20 mouse cellular contexts compared by ENCODE assay signal in genomic region chr7:82860626-82861025, GRCm38 (mm10). TPM values are rescaled to one million over a fixed set of nuclear protein-coding genes. Genes with fewer than 3 reads are reported as not detected.
DNase-seq lines count a peak whose midpoint lies in the region; ATAC-seq and TF ChIP-seq lines count a peak whose summit lies in the region.
"Had no signal": no experiment of that assay in that cellular context is flagged by ENCODE, and none has a peak within 500 bp of the region (broad histone marks: within the 10 kb centered on the region; RNA-seq: fewer than 3 reads in every experiment).

No protein-coding gene starts in this region.

- ATAC-seq in kidney, embryonic 15.5 days (replicated peaks; ENCODE audit: low FRiP score) = no peak
- 0 out of 2 replicates have a peak, but pooled peaks have one; percentile 17 for ATAC-seq in liver, postnatal 0 days
- no peak for ATAC-seq in liver, embryonic 12.5 days
- ATAC-seq: forebrain, embryonic 16.5 days had no signal

- H3K27ac ChIP-seq in heart, adult 2 months = no peak overlapping the region
- peak overlapping the region; percentile 45; the same call in 1 of the 2 replicates for H3K27ac ChIP-seq in kidney, adult 2 months (ENCODE audit: insufficient read depth, low read depth, low read length)
- no peak overlapping the region for H3K27ac ChIP-seq in kidney, embryonic 15.5 days
- no peak overlapping the region for H3K27ac ChIP-seq in liver, postnatal 0 days (ENCODE audit: low read depth)
- H3K27ac ChIP-seq in liver, embryonic 12.5 days = no peak overlapping the region
- H3K27ac ChIP-seq: embryonic facial prominence, embryonic 15.5 days; forebrain, embryonic 10.5 days; hindbrain, embryonic 12.5 days had no signal

- H3K4me1 ChIP-seq in heart, adult 2 months (ENCODE audit: control insufficient read depth, insufficient read depth, low read length) = no peaks in the 10 kb centered on the region; the same call in 1 of the 2 replicates
- peaks cover 6% of the 10 kb centered on the region; the same call in 1 of the 2 replicates for H3K4me1 ChIP-seq in kidney, adult 2 months (ENCODE audit: control insufficient read depth, insufficient read depth, low read length)
- peaks cover 19% of the 10 kb centered on the region for H3K4me1 ChIP-seq in kidney, embryonic 15.5 days
- H3K4me1 ChIP-seq in liver, postnatal 0 days (ENCODE audit: insufficient read depth) = peaks cover 3% of the 10 kb centered on the region
- peaks cover 7% of the 10 kb centered on the region for H3K4me1 ChIP-seq in liver, embryonic 12.5 days

- H3K27me3 ChIP-seq in heart, adult 2 months (ENCODE audit: control insufficient read depth, insufficient read depth, low read length) = no peaks in the 10 kb centered on the region
- no peaks in the 10 kb centered on the region for H3K27me3 ChIP-seq in kidney, adult 2 months (replicated peaks; ENCODE audit: control insufficient read depth, insufficient read depth, low read length)
- H3K27me3 ChIP-seq in kidney, embryonic 15.5 days = no peaks in the 10 kb centered on the region
- H3K27me3 ChIP-seq in liver, postnatal 0 days (ENCODE audit: insufficient read depth, low read length) = peaks cover 14% of the 10 kb centered on the region
- H3K27me3 ChIP-seq in liver, embryonic 12.5 days (replicated peaks) = peaks cover 22% of the 10 kb centered on the region
- H3K27me3 ChIP-seq: embryonic facial prominence, embryonic 15.5 days; hindbrain, embryonic 12.5 days had no signal

- no peak for TF ChIP-seq EP300 in heart, adult 2 months (IDR thresholded peaks at IDR 0.05; ENCODE audit: insufficient read depth, low read depth, low read length)
- no peak for TF ChIP-seq EP300 in liver, postnatal 0 days (IDR thresholded peaks at IDR 0.05; ENCODE audit: low read depth)

- TF ChIP-seq POLR2A in heart, adult 2 months (IDR thresholded peaks at IDR 0.05; ENCODE audit: insufficient read depth, low read depth, low read length) = no peak
- TF ChIP-seq POLR2A in kidney, adult 2 months (IDR thresholded peaks at IDR 0.05; ENCODE audit: low read depth, low read length) = no peak

- no peak overlapping the region for H3K4me2 ChIP-seq in kidney, embryonic 15.5 days
- H3K4me2 ChIP-seq in liver, postnatal 0 days (ENCODE audit: low read depth, low read length) = no peak overlapping the region
- H3K4me2 ChIP-seq in liver, embryonic 12.5 days = no peak overlapping the region
- H3K4me2 ChIP-seq: embryonic facial prominence, embryonic 15.5 days; hindbrain, embryonic 12.5 days had no signal

- H3K36me3 ChIP-seq in heart, adult 2 months (ENCODE audit: control insufficient read depth, insufficient read depth, low read length) = no peaks in the 10 kb centered on the region
- H3K36me3 ChIP-seq in kidney, adult 2 months (ENCODE audit: control insufficient read depth, insufficient read depth, low read length) = no peaks in the 10 kb centered on the region
- no peaks in the 10 kb centered on the region for H3K36me3 ChIP-seq in kidney, embryonic 15.5 days
- H3K36me3 ChIP-seq in liver, postnatal 0 days (replicated peaks; ENCODE audit: insufficient read depth, low read length) = no peaks in the 10 kb centered on the region
- H3K36me3 ChIP-seq in liver, embryonic 12.5 days = no peaks in the 10 kb centered on the region
- H3K36me3 ChIP-seq: embryonic facial prominence, embryonic 15.5 days; forebrain, embryonic 10.5 days; hindbrain, embryonic 12.5 days had no signal

- no peaks in the 10 kb centered on the region for H3K9me3 ChIP-seq in kidney, embryonic 15.5 days (replicated peaks)
- no peaks in the 10 kb centered on the region for H3K9me3 ChIP-seq in liver, postnatal 0 days (ENCODE audit: low read length)
- H3K9me3 ChIP-seq in liver, embryonic 12.5 days (replicated peaks) = no peaks in the 10 kb centered on the region
- H3K9me3 ChIP-seq: embryonic facial prominence, embryonic 15.5 days; hindbrain, embryonic 12.5 days had no signal

- H3K4me3 ChIP-seq in heart, adult 2 months = no peak overlapping the region
- no peak overlapping the region for H3K4me3 ChIP-seq in kidney, adult 2 months (ENCODE audit: insufficient read depth, low read depth, low read length)
- H3K4me3 ChIP-seq in kidney, embryonic 15.5 days (replicated peaks) = no peak overlapping the region
- no peak overlapping the region for H3K4me3 ChIP-seq in liver, postnatal 0 days (ENCODE audit: low read depth, low read length)
- no peak overlapping the region for H3K4me3 ChIP-seq in liver, embryonic 12.5 days
- H3K4me3 ChIP-seq: embryonic facial prominence, embryonic 15.5 days; erythroblast, embryonic 14.5 days; forebrain, embryonic 10.5 days; hindbrain, embryonic 12.5 days had no signal

- DNase-seq in heart, adult 11 months = peak; percentile 37
- DNase-seq in heart, adult 2 months = no peak
- peak; percentile 88 for DNase-seq in kidney, adult 2 months
- DNase-seq in liver, postnatal 0 days = no peak
- no peak for DNase-seq in urinary bladder, postnatal 25 days (ENCODE audit: low spot score)
- DNase-seq: adrenal gland, postnatal 10 days; cerebellum, adult 11 months; cerebellum, adult 8-10 months; cerebellum, postnatal 14 days; embryo, embryonic 11 days; gastrocnemius, postnatal 10 days; heart, postnatal 10 days; heart, postnatal 4 days had no signal

- TF ChIP-seq CTCF in heart, adult 2 months (IDR thresholded peaks at IDR 0.05) = no peak
- no peak for TF ChIP-seq CTCF in kidney, adult 2 months (conservative IDR thresholded peaks at IDR 0.05; ENCODE audit: insufficient read depth, insufficient read length, low read depth, low read length)
- no peak for TF ChIP-seq CTCF in liver, postnatal 0 days (IDR thresholded peaks at IDR 0.05; ENCODE audit: low read depth)

- 77% methylated on average over 2 of the region's 2 CpGs for WGBS in heart, adult 2 months
- WGBS in kidney, adult 2 months = 46% methylated on average over 2 of the region's 2 CpGs
- WGBS in kidney, embryonic 15.5 days = 79% methylated on average over 2 of the region's 2 CpGs
- whole genome bisulfite sequencing in liver, postnatal 0 days (ENCODE audit: insufficient replicate concordance) = 50% methylated on average over 2 of the region's 2 CpGs
- WGBS in liver, embryonic 12.5 days (ENCODE audit: insufficient replicate concordance) = 45% methylated on average over 2 of the region's 2 CpGs

- intact Hi-C loops in heart, adult 2 months (cut with DNase I) = loop anchor here (10.0 kb wide), 1 partner anchor 774 kb away; the partner anchor contains the start of gene Stard5

- H3K9ac ChIP-seq in heart, adult 2 months (ENCODE audit: low read depth, low read length) = no peak overlapping the region
- no peak overlapping the region for H3K9ac ChIP-seq in kidney, embryonic 15.5 days
- no peak overlapping the region for H3K9ac ChIP-seq in liver, postnatal 0 days (replicated peaks)
- H3K9ac ChIP-seq in liver, embryonic 12.5 days = no peak overlapping the region
- H3K9ac ChIP-seq: embryonic facial prominence, embryonic 15.5 days; hindbrain, embryonic 12.5 days had no signal

- no peaks in the 10 kb centered on the region for H3K79me2 ChIP-seq in heart, adult 2 months (replicated peaks; ENCODE audit: control insufficient read depth, insufficient read depth, low read length)

RNA-seq across cellular contexts. Expression of gene Mex3b, which starts 6.5 kb away (rescaled TPM):
- total RNA-seq in heart, adult 2 months (2021) = 1 to 10 TPM; 1.4 TPM
- polyA plus RNA-seq in heart, adult 2 months (2012; rRNA removed) = 1.7 and 2.1 TPM in 2 replicates
- polyA plus RNA-seq in kidney, adult 2 months (2012; rRNA removed) = 3.7 and 4.7 TPM in 2 replicates
- 11.1 and 11.3 TPM in 2 replicates for polyA plus RNA-seq in kidney, embryonic 15.5 days (2015; fragmentation: Nextera tagmentation; extraction: Ambion mirVana)
- polyA plus RNA-seq in liver, postnatal 0 days (2015; fragmentation: Nextera tagmentation; extraction: Ambion mirVana) = 0.40 and 0.59 TPM in 2 replicates
- 2.7 and 3.2 TPM in 2 replicates for polyA plus RNA-seq in liver, embryonic 12.5 days (2016; fragmentation: Nextera tagmentation; extraction: Ambion mirVana)

Comparison
In these comparisons a context has a peak if more than half of its experiments do, and no peak if none do; other contexts are left out.
1. DNase-seq: peak in heart, adult 11 months (single experiment) and kidney, adult 2 months (single experiment); none in heart, adult 2 months (0 of 2), liver, postnatal 0 days (single experiment) and urinary bladder, postnatal 25 days (single experiment).